Mouse (Mus musculus): ENCODE results near the gene Fam167b.

DNA sequence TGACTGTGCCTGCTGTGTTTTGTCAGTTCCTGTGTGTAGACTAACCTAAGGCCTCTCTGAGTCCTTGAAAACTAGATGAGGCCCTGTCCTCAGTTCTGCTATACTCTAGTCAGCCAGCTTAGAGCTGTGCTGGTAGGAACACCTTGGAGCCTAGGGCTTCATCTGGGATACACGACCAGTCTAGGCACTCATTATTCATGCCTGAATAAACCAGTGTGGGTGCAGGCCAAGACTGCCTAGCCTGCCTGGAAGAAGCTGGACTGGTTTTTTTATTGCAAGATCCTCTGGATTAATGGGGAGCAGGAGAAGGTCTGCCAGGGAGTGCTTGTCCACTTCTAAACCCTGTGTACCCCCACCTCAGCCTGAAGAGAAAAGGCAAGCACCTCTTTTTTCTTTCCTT lies 8.6 kb upstream of the Fam167b start:
- TF ChIP-seq CTCF (IDR thresholded peaks at IDR 0.05; ENCODE audit: low read depth) (no peak), EP300 (IDR thresholded peaks at IDR 0.05; ENCODE audit: low read depth) (no peak)

All from liver, postnatal 0 days (tissue).